Mouse (Mus musculus): ENCODE data around the gene Zfp64. TPM values are rescaled to one million over a fixed set of nuclear protein-coding genes. Genes with fewer than 3 reads are reported as not detected.
A peak's percentile ranks its signal among the peaks of the same experiment; 100 is the strongest.

The Zfp64 gene
- total and polyA plus RNA-seq, 2 experiments from 2014 or later = 10.9 to 15.4 TPM

GRCm38 (mm10) chr2:168904188-168904587 lies 51.2 kb downstream of the Zfp64 start:
- Histone ChIP-seq H3K9me3 (replicated peaks; ENCODE audit: control insufficient read depth, low read length) (no peaks in the 10 kb centered on the region), H3K4me2 (ENCODE audit: low read depth, low read length) (no peak overlapping the region), H3K27me3 (ENCODE audit: control insufficient read depth, insufficient read depth, low read length) (0 out of 2 replicates have a peak, but pooled peaks cover 7% of the 10 kb centered on the region), H3K36me3 (replicated peaks; ENCODE audit: control insufficient read depth, insufficient read depth, low read length) (no peaks in the 10 kb centered on the region), H3K27ac (ENCODE audit: low read depth) (no peak overlapping the region), H3K9ac (replicated peaks; ENCODE audit: low read depth, low read length) (no peak overlapping the region), H3K4me1 (ENCODE audit: control insufficient read depth, insufficient read depth) (no peaks in the 10 kb centered on the region), H3K4me3 (ENCODE audit: low read depth, low read length) (no peak overlapping the region)
- TF ChIP-seq EP300 (IDR thresholded peaks at IDR 0.05; ENCODE audit: low read depth) (no peak), CTCF (IDR thresholded peaks at IDR 0.05; ENCODE audit: low read depth) (peak; percentile 73)
- DNase-seq (ENCODE audit: low spot score) = peak; percentile 26
- ATAC-seq (ENCODE audit: insufficient read depth, low read depth) = peak; percentile 24; the same call in 1 of the 2 replicates
- WGBS = 12% methylated on average over 9 of the region's 9 CpGs

- no peak for DNase-seq (ENCODE audit: low spot score)
- H3K4me1 ChIP-seq (ENCODE audit: control insufficient read depth, insufficient read depth) = no peaks in the 10 kb centered on the region
- TF ChIP-seq EP300 (IDR thresholded peaks at IDR 0.05; ENCODE audit: low read depth) = no peak
- peak; percentile 64 for TF ChIP-seq CTCF (IDR thresholded peaks at IDR 0.05; ENCODE audit: low read depth)
These were observed 52.8 kb downstream of the Zfp64 start for GRCm38 (mm10) chr2:168902634-168903033.

GRCm38 (mm10) chr2:168897906-168898305 lies 57.5 kb downstream of the Zfp64 start:
- H3K4me2 ChIP-seq (ENCODE audit: low read depth, low read length) = no peak overlapping the region
- no peaks in the 10 kb centered on the region for H3K4me1 ChIP-seq (ENCODE audit: control insufficient read depth, insufficient read depth)
- no peaks in the 10 kb centered on the region for H3K27me3 ChIP-seq (ENCODE audit: control insufficient read depth, insufficient read depth, low read length)
- WGBS = 73% methylated on average over 7 of the region's 7 CpGs
- DNase-seq (ENCODE audit: low spot score) (no peak), ATAC-seq (ENCODE audit: insufficient read depth, low read depth) (no peak)
- H3K4me3 ChIP-seq (ENCODE audit: low read depth, low read length) = no peak overlapping the region
- no peaks in the 10 kb centered on the region for H3K36me3 ChIP-seq (replicated peaks; ENCODE audit: control insufficient read depth, insufficient read depth, low read length)
- no peak overlapping the region for H3K27ac ChIP-seq (ENCODE audit: low read depth)
- H3K9ac ChIP-seq (replicated peaks; ENCODE audit: low read depth, low read length) = no peak overlapping the region
- TF ChIP-seq CTCF (IDR thresholded peaks at IDR 0.05; ENCODE audit: low read depth) (no peak), EP300 (IDR thresholded peaks at IDR 0.05; ENCODE audit: low read depth) (no peak)
- H3K9me3 ChIP-seq (replicated peaks; ENCODE audit: control insufficient read depth, low read length) = no peaks in the 10 kb centered on the region

More at GRCm38 (mm10) chr2:168902634-168903033, 52.8 kb downstream of the Zfp64 start:
- Histone ChIP-seq H3K9me3 (replicated peaks; ENCODE audit: control insufficient read depth, low read length) (no peaks in the 10 kb centered on the region), H3K9ac (replicated peaks; ENCODE audit: low read depth, low read length) (no peak overlapping the region), H3K36me3 (replicated peaks; ENCODE audit: control insufficient read depth, insufficient read depth, low read length) (no peaks in the 10 kb centered on the region), H3K4me3 (ENCODE audit: low read depth, low read length) (no peak overlapping the region), H3K27ac (ENCODE audit: low read depth) (no peak overlapping the region), H3K27me3 (ENCODE audit: control insufficient read depth, insufficient read depth, low read length) (0 out of 2 replicates have a peak, but pooled peaks cover 7% of the 10 kb centered on the region), H3K4me2 (ENCODE audit: low read depth, low read length) (no peak overlapping the region)
- 19% methylated on average over 8 of the region's 8 CpGs for WGBS
- no peak for ATAC-seq (ENCODE audit: insufficient read depth, low read depth)

- Histone ChIP-seq H3K4me2 (ENCODE audit: low read depth, low read length) (no peak overlapping the region), H3K4me3 (ENCODE audit: low read depth, low read length) (no peak overlapping the region), H3K4me1 (ENCODE audit: control insufficient read depth, insufficient read depth) (no peaks in the 10 kb centered on the region), H3K27ac (ENCODE audit: low read depth) (no peak overlapping the region), H3K9me3 (replicated peaks; ENCODE audit: control insufficient read depth, low read length) (no peaks in the 10 kb centered on the region), H3K9ac (replicated peaks; ENCODE audit: low read depth, low read length) (no peak overlapping the region), H3K27me3 (ENCODE audit: control insufficient read depth, insufficient read depth, low read length) (no peaks in the 10 kb centered on the region), H3K36me3 (replicated peaks; ENCODE audit: control insufficient read depth, insufficient read depth, low read length) (no peaks in the 10 kb centered on the region)
- no peak for TF ChIP-seq EP300 (IDR thresholded peaks at IDR 0.05; ENCODE audit: low read depth)
- no peak for TF ChIP-seq CTCF (IDR thresholded peaks at IDR 0.05; ENCODE audit: low read depth)
- DNase-seq (ENCODE audit: low spot score) = no peak
- WGBS = 85% methylated on average over 8 of the region's 8 CpGs
- no peak for ATAC-seq (ENCODE audit: insufficient read depth, low read depth)
These were observed 59.9 kb downstream of the Zfp64 start for GRCm38 (mm10) chr2:168895531-168895930.

- no peak for TF ChIP-seq CTCF (IDR thresholded peaks at IDR 0.05; ENCODE audit: low read depth)
- TF ChIP-seq EP300 (IDR thresholded peaks at IDR 0.05; ENCODE audit: low read depth) = no peak
- DNase-seq (ENCODE audit: low spot score) = no peak
- Histone ChIP-seq H3K27me3 (ENCODE audit: control insufficient read depth, insufficient read depth, low read length) (no peaks in the 10 kb centered on the region), H3K4me2 (ENCODE audit: low read depth, low read length) (no peak overlapping the region), H3K4me3 (ENCODE audit: low read depth, low read length) (no peak overlapping the region), H3K9me3 (replicated peaks; ENCODE audit: control insufficient read depth, low read length) (no peaks in the 10 kb centered on the region), H3K4me1 (ENCODE audit: control insufficient read depth, insufficient read depth) (no peaks in the 10 kb centered on the region), H3K36me3 (replicated peaks; ENCODE audit: control insufficient read depth, insufficient read depth, low read length) (no peaks in the 10 kb centered on the region), H3K27ac (ENCODE audit: low read depth) (no peak overlapping the region), H3K9ac (replicated peaks; ENCODE audit: low read depth, low read length) (no peak overlapping the region)
- ATAC-seq (ENCODE audit: insufficient read depth, low read depth) = no peak
- WGBS = 89% methylated on average over 7 of the region's 7 CpGs
These were observed 60.6 kb downstream of the Zfp64 start for GRCm38 (mm10) chr2:168894738-168895137.

- 89% methylated on average over 2 of the region's 2 CpGs for WGBS
- DNase-seq (ENCODE audit: low spot score) (no peak), ATAC-seq (ENCODE audit: insufficient read depth, low read depth) (no peak)
- Histone ChIP-seq H3K27ac (ENCODE audit: low read depth) (no peak overlapping the region), H3K27me3 (ENCODE audit: control insufficient read depth, insufficient read depth, low read length) (no peaks in the 10 kb centered on the region), H3K4me2 (ENCODE audit: low read depth, low read length) (no peak overlapping the region), H3K4me1 (ENCODE audit: control insufficient read depth, insufficient read depth) (no peaks in the 10 kb centered on the region), H3K9ac (replicated peaks; ENCODE audit: low read depth, low read length) (no peak overlapping the region), H3K4me3 (ENCODE audit: low read depth, low read length) (no peak overlapping the region), H3K9me3 (replicated peaks; ENCODE audit: control insufficient read depth, low read length) (no peaks in the 10 kb centered on the region), H3K36me3 (replicated peaks; ENCODE audit: control insufficient read depth, insufficient read depth, low read length) (no peaks in the 10 kb centered on the region)
- TF ChIP-seq EP300 (IDR thresholded peaks at IDR 0.05; ENCODE audit: low read depth) = no peak
- no peak for TF ChIP-seq CTCF (IDR thresholded peaks at IDR 0.05; ENCODE audit: low read depth)
These were observed 63.3 kb downstream of the Zfp64 start for GRCm38 (mm10) chr2:168892057-168892456.
